Mouse (Mus musculus): ENCODE data around the gene Arl4d.

GRCm38 (mm10) chr11:101674106-101674505 is 8.8 kb downstream of the Arl4d start:
- no peak for TF ChIP-seq CTCF (IDR thresholded peaks at IDR 0.05; ENCODE audit: low read depth)
- no peak for TF ChIP-seq EP300 (IDR thresholded peaks at IDR 0.05; ENCODE audit: low read depth)
